Mouse (Mus musculus): ENCODE results near the gene Ubap2. TPM values are rescaled to one million over a fixed set of nuclear protein-coding genes. Genes with fewer than 3 reads are reported as not detected.

Ubap2 gene
- total RNA-seq, 1 experiment from 2014 or later: 46.3 TPM

DNA sequence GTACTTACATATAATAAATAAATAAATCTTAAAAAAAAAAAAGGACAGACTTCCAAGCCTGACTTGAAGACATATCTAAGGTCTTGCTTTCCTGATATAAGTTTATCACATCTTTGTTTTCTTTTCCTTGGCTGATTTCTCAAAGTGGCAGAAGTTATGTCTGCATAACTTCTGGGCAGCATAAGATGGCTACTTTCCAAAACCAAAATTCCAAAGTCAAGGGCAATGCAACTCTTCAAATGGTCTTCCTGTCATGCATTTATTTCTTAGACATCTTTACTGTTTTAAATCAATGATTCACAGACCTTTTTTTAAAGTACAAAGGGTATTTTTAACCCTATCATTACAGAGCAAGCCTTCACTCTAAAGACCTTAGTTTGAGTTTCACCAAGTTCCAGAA is 14.3 kb downstream of the Ubap2 start:
- no peak for DNase-seq

DNA sequence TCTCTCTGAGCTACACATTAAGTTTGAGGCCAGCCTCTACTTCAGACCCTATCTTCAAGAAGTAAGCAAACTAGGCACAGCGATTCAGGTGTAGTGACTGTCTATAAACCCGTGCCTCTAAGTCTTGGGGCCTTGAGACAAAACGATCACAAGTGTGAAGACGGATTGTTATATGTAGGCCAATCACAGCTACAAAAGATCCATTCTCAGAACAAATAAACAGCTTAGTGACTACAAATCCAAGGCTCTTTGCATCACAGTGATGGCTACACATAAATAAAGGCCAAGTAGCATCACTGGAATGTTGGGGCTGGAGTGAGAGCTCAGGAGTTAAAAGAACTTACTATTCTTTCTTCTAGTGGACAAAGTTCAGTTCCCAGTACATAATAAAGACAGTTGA is 15.9 kb downstream of the Ubap2 start:
- DNase-seq: no peak

DNA sequence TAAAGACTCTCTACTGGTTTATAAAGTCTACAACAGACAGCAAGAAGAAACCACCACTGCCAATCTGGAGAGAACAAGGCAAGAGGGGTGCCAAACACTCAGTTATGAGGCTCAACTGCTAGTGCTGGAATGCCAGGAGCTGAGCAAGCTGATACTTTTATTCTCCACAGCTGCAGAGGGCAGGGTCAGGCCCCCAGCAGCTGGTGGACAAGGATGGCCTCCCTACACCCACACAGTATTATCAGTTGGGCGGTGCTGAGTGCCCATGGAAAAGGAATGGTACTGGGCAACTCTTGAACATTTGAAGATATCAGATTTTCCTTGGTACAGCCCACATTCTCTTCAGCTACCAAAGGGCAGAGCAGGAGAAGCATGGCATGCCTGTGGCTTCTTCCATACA is 17.2 kb downstream of the Ubap2 start:
- no peak for DNase-seq

DNA sequence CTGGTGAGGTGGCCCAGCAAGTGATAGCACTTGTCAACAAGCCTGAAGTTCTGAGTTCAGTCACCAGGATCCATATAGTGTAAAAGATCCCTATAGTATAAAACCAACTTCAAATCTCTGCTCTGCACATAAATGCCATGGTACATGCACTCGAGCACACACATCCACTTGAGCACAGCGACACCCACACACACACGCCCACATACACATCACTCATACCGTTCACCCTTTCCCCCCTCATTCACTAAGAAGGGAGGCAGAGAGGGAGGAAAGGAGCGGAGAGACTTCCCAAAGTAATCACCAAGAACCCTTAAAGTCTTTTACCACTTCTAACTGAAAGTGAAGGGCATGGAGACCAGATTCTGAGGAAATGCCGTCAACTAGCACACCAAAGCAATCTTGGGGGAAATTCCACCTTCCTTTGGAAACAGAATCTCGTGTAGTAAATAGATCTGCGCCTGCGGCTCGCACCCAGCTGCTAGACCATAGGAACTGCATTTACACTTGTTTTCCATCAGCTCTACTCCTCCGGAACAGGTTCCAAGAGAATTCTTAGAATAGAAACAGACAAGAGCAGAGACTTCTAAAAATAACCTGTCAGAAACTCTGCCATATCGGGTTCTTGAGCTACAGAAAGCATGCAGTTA is 19.3 kb downstream of the Ubap2 start:
- DNase-seq: no peak

DNA sequence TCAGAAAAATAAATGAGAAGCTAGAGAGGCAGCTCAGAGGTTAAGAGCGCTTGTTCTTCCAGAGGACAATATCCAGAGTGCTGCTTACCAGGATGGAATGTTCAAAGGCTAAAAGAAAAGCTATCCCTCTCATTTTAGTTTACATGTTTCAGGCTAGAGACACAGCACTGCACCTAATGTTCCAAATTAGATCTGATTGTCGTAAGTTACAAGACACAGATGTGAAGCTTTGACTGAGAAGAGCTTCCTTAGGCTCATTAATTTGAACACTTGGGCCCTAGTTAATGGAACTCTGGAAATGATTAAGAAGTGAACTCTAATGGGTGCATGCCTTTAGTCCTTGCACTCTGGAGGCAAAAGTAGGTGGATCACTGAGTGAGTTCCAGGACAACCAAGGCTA is 21.2 kb downstream of the Ubap2 start:
- no peak for DNase-seq

DNA sequence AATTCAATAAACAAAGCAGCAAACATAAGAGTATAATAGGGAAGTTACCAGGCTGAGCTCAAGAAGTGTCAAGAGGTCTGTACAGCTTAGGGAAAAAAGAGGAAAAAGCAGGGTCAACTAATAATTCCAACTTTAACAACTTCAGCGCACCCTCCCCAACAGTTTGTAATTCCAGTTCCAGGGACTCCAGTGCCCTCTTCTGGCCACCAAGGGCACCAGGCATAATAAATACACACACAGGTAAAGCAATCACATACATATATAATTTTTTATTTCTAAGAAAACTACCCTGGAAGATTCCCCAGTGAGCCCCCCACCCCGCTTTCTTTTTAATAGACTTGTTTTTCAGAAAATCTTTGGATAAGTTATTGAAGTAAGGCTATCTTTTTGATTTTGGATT is 29.5 kb downstream of the Ubap2 start:
- DNase-seq: no peak

DNA sequence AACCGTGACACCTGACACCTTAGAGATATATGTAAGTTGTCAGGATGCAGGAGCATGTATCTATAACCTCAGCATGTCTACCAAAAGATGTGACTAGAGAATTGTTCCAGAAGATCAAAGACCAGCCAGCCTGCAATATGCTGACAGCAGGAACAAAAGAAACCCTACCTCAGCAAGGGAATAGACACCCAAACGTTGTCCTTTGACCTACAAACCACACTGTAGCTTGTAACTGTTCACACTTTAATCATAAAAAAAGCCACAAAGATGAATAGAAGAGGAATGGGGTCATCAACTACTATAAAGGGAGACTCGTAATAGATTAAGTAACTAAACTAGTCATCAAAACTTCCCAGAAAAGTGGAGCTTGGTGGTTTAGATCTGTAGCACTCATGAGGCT is 34.0 kb downstream of the Ubap2 start:
- DNase-seq: no peak

DNA sequence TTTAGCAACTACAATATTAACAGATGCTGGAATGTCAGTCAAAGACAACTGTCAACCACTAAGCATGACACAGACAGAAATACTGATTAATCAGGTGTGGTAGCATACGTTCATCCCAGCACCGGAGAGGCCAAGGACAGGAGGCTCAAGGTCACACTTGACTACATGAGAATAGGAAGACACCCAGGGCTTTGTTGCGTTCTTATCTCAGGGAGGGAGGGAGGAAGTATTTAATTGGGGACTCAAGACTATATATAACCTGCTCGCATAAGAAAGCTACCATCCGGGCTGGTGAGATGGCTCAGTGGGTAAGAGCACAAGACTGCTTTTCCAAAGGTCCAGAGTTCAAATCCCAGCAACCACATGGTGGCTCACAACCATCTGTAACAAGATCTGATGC is 39.3 kb downstream of the Ubap2 start:
- DNase-seq: no peak

DNA sequence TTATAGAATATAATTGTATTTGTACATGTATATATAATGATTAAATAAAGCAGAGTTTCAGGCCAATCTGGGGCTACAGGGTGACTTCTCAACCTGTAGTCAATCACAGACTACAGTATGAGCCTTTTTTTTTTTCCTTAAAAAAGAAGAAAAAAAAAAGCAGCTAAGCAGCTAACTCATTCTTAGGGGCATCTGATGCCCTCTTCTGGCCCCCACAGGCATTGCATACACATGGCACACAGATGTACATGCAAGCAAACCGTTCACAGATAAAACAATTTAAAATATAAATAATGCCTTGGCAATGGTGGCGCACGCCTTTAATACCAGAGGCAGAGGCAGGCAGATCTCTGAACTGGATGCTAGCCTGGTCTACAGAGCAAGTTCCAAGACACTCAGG is 48.6 kb downstream of the Ubap2 start:
- peak; percentile 36 for DNase-seq

DNA sequence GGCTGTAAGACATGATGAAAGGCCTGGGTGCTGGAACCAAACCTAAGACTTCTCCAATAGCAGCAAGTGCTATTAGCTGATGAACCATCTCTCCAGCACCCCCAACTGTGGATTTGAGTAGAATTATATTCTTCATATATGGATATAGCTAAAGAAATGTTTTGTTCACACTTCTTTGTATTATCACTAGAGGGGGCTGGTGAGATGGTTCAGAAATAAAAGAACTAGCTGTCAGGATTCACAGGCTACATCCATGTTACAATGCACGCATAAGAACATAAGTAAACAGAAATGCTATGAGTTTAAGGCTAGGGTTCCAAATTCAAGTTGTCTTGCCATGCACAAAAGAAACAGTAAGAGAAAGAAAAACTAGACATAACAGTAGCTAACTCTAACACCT is 49.5 kb downstream of the Ubap2 start:
- no peak for DNase-seq

DNA sequence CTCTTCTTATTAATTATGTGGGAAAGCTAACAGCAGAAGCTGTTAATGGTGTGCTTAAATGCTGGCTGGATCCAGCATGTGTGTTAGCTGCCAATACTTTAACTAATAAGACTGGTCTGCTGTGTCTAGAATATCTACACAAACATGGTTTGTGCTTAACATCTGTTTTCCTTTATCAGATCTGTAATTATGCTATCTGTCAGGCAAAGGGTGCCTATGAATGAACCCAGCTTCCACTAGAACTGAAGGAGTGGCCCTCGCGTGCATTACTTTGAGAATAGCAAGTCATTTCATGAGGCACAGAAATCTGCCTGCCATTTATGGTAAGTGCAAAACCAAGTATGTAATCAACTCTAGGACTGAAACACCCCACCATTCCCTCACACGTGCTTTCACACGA is 66.9 kb downstream of the Ubap2 start:
- no peak for DNase-seq

DNA sequence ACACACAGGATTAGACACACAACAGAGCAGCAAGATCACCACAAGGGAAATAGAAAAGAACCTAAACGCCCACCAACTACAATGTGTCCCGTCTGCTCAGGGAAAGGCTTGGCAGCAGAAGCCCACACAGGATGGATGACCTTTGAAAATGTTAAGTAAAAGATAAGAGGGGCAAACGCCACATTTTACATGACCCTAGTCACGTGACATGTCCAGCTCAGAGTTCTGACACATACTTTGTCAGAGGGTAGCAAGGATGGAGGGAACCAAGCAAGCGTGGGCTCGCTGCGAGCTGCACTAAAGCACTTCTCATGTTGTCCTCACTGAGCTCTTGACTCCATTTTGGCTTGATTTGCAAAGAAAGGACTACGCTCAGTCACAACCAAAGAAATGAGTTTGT is 69.2 kb downstream of the Ubap2 start:
- no peak for DNase-seq

DNA sequence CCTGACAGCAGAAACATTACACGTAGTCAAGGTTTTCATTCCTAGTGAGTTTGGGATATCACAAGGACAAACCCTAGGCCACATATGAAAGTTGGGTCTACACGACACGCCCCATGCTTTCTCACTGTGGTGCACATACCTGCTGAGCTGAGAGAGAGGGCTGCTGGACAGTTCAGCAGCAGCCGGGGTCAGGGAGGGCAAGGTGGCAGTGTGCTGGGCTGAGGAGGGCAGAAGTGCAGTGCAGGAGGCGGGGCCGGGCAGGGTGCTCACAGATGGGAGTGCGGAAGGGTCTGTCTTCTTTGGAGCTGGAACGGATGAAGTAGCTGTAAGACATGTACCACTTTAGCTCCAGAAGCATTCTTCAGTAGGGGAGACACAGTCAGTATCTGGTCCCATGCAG is 72.8 kb downstream of the Ubap2 start:
- no peak for DNase-seq

DNA sequence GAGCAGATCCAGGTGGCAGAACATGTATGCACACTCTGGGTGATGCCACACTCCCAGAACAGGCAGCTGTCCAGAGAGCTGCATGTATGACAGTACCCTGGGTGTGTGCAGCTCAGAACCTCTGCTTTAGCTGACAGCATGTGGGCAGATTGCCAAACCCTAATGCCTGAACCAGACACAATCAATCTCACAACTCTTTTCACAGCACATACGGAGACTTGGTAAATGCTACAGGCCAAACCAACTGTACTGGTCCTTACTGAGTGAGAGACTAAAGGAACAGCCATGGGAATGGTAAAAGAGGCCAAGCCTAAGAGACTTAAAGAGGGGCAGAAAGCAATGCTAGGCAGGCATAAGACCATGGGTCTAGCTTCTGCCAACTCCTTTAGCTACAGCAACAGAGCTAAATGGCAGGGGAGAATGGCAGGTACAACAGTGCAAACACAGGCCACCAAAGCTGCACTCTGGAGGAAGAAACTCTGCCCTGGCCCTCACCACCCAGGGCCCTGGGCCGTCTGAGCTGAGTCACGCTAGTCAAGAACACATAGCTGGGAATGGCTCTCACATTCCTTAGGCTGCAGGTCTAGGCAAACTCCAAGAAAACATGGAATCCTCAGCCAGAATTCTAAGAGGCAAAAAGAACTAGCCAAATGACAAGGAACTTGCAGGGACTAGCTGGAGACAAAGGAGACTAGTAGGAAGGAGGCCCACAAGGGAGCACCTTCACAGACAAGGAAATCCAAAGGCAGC is 77.9 kb downstream of the Ubap2 start:
- peak; percentile 45 for DNase-seq

DNA sequence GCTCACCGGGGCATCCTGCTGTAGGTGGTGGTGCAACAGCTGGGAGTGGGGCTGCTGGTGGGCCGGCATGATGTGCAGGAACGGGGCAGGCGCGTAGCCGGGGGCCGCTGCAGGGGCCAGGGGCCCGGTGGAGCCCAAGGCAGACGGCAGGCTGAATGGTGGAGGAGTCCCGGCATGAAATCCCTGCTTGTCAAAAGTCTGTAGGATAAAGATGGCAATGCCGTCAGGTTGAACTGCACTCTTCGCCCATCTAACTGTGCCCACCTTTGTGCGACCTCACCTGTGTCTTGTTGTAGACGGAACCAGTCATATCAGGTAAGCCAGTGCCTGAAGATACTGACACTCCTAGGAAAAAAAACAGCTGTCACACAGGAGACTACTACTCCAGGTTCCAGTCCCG is 79.6 kb downstream of the Ubap2 start:
- no peak for DNase-seq

DNA sequence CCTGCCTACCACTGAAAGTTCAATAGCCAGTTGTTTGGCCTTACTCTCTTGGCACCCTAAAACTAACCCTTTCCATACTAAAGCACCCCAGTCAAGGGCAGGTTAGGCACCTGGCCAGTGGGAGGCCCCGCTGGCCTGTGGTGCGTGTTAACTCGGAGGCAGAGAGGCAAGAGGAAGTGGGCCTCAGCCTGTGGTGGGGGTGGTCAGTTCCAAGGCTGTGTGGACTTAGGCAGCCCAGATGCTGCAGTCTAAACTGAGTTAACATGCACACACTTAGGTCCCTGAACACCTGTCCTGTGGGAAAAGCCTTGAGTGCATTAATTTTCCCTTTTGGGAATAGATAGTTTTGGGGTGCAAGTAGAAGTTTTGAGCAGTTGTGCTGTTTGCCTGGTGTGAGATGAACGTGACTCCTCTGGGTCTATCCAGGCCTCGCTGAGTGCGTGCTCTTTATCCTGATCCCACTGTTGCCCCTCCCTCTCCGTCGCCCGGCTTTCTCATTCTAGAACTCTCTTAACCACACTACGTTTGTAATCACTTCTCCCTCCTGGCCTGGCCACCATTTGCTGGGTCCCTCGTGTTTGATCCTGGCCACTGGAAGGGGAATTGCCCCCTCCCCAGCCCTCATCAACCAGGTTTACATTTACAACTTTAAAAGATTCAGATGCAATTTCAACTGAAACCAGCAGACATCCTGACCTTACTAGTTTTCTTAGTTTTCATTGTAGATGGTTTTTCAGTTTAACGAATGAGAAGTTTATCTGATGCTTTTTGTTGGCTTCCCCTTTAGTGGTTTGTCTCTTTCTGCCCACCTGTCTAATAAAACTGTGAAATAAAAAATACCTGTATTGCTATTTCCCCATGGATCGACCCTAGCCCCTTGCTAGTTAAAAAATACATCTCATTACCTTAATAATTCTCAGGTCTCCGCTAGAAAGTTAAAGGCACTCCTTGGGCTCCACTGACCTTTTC is 82.1 kb downstream of the Ubap2 start:
- no peak for DNase-seq

DNA sequence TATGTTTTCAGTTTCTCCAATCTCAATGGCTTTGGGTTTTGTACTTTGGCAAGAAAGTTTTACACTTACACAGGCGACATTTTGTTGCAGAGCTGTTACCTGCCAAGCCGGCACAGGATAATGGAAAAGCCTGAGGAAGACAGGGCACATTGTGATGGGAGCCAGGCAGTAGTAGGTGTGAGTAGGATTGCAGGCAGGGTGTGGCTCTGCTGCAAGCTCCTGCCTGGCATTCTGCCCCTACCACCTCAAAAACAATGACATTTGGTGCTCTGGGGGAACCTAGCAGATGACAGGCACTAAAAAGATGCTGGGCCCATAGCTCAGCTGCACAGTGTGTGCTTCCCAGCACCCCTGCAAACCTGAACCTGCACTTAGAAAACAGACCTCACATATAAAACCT is 85.1 kb downstream of the Ubap2 start:
- no peak for DNase-seq

DNA sequence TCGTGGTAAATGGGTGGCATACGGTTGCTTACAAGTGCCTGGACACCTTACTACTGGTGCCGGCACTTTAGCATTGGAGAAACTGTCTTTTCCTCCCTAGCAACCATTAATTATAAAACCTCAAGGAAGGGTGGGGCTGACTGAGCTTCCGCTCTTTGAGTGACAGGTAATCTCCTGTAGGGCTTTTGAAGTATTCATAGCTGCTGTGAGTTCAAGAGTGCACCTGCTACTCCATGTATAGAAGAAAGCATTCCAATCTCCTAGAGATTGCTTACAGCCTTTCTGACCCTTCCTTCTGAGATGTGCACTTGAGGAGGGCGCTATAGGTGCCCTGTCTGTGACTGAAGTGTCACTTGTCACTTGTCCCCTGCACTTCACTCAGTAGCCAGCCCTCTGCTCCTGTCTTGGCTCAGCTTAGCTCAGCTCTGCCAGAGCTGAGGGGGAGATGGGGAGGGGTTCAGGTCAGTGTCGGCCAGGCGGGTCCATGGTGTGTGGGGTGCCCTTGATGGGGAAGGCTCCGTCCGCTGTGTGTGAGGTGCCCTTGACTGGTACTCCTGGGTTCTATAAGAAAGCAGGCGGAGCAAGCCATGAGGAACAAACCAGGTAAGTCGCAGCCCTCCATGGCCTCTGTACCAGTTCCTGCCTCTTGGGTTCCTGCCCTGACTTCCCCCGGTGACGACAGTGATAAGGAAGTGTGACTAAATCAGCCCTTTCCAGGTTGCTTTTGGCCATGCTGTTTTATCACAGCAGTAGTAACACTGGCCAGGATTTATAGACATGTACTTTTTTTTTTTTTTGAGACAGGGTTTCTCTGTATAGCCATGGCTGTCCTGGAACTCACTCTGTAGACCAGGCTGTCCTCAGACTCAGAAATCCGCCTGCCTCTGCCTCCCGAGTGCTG is 94.9 kb downstream of the Ubap2 start:
- no peak for DNase-seq

DNA sequence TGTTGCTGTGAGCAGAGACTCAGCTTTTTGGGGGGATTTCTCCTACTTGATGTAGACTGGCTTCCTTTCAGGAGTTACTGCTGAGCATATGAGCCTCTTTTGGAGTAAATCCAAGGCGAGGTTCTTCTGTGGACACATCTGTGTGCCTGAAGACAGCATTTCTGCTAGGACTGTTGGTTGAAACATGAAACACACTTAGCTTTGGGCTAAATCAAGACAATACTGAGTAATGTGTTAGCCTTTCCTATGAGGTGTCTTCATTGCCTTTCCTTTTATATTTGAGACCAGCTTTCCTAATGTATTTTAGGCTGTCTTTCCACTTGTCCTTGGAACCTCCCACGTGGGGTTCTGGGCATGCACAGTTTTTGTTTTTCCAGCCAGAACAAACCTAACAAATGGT is 100.3 kb downstream of the Ubap2 start:
- DNase-seq: no peak

DNA sequence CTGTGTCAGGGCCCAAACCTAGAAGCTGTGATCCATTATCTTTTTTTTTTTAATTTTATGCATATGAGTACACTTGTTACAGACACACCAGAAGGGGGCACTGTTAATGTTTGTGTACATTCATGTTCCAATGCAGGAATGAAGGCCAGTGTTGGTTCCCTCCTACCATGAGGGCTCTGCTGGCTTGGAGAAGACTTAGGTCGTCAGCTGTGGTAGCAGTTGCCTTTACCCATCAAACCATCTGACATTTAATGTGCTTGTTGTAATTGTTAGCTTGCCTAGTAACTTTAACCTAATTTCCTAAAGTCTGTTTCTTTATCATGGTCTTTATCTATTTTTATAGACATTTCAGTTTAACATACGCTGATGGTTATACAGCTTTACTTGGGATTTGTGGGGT is 104.0 kb downstream of the Ubap2 start:
- no peak for DNase-seq

DNA sequence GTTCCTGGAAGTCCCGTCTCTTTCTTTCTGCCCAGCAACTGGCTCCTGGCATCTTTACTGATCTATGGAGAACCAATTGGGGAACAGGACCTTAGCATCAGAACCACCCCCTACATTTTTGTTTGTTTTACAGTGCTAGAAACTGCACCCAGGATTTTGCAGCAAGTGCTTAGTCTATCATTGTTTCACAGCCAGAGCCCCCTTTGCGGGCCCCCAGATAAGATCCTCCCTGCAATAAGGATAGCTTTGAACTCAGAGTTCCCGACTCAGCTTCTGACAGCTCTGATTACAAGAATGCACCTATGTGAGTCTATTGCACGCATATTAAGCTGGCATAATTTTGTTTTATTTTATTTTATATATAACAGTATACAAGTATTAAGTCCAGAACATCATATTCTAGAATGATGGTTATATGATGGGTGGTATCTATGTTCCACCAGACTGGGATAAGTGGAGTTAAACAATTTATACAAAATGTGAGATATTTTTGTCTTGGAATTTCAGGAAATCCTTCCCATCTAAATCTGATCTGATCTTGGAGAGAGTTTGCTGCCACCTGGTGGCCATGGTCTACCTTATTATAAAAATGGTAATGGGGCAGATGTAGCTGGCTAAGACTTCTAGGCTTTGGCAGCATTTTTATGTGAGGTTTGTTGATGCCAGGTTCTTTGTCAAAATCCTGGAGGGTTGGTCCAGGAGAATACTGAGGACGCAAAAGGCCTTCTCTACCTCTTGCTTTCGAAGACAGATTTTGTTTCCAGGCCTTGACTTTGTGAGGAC is 109.1 kb downstream of the Ubap2 start:
- DNase-seq: peak; percentile 84

All from adrenal gland, postnatal 25 days (tissue).